Mouse (Mus musculus): ENCODE results near the gene Cops7b.

The Cops7b gene

GRCm38 (mm10) chr1:86598516-86598915, 15.8 kb downstream of the Cops7b start:
- DNase-seq (ENCODE audit: low spot score) = no peak

GRCm38 (mm10) chr1:86600117-86600516, 17.4 kb downstream of the Cops7b start:
- DNase-seq (ENCODE audit: low spot score) = no peak

DNA sequence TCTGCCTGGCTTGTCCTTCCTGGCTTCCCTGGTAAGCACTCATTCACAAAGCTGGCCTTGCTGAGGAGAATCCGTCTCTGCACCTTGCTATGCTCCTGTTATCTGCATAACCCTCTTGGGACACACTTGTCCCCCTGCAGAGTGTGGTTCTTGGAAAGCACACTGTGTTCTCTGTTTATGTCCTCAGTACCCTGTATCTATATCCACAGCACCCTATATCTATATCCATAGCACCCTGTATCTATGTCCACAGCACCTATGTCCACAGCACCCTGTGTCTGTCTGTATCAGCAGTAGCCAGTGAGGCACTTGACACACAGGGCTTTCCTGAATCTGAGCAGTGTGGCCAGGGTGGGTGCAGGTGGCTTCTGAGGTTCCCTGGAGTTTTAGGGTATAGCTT, 28.2 kb downstream of the Cops7b start:
- no peak for DNase-seq (ENCODE audit: low spot score)

- no peak for DNase-seq (ENCODE audit: low spot score)
Observed at GRCm38 (mm10) chr1:86612081-86612480, 29.4 kb downstream of the Cops7b start.

GRCm38 (mm10) chr1:86614269-86614668, 31.6 kb downstream of the Cops7b start:
- DNase-seq (ENCODE audit: low spot score) = no peak

- DNase-seq (ENCODE audit: low spot score) = peak; percentile 61
Observed at GRCm38 (mm10) chr1:86618454-86619125, 35.9 kb downstream of the Cops7b start.

DNA sequence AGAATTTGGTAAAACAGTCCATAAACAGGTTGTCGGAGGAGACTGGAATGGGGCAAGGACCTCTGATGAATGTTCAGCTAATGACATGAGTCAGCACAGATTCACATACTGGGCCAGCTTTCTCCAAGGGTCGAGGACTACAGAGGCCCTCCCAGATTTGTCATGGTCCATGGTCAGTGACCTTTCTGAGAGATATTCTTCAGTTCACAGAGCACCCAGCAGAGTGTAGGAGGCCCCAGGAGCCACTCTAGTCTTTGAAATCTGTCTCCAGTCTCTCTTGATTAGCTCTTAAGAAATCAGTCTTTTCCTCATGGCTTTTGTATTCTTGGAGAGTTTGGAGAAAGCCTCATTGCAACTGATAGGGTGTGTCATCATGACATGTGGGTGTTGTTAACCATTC, 39.6 kb downstream of the Cops7b start:
- no peak for DNase-seq (ENCODE audit: low spot score)

- no peak for DNase-seq (ENCODE audit: low spot score)
Observed at GRCm38 (mm10) chr1:86623001-86624000, 40.6 kb downstream of the Cops7b start.

GRCm38 (mm10) chr1:86628270-86628669, 45.6 kb downstream of the Cops7b start:
- DNase-seq (ENCODE audit: low spot score) = no peak

GRCm38 (mm10) chr1:86629936-86630335, 47.2 kb downstream of the Cops7b start:
- DNase-seq (ENCODE audit: low spot score) = no peak

- no peak for DNase-seq (ENCODE audit: low spot score)
Observed at GRCm38 (mm10) chr1:86630527-86630926, 47.8 kb downstream of the Cops7b start.

DNA sequence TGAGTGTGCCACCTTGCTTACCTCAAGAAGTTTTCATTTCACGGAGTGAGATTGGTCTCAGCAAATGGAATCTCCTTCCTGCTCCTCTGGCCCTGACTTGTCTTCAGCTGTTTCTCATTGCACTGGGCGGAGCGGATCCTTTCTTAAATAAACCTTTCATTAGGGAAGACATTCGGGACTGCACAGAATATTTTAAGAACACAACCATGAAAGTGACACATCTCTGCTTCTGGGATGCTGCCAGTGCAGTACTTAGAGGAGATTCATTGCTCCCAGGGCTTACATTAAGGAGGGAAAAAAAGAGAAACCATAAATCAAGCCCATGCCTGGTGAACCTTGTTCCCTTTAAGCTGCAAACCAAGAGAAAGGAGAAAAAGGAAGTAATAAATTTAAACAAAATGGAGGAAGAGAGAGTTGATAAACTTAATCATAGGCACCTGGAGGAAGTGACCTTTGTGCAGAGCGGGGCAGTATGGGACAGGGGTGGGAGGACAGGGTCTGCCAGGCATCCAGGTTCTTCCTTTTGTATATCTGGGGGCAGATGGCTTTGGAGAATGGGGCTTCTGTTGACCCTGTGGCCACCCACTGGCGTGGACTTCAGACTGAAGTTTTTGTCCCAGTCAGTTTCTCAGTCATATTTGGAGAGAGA, 50.2 kb downstream of the Cops7b start:
- DNase-seq (ENCODE audit: low spot score) = no peak

GRCm38 (mm10) chr1:86633434-86633833, 50.7 kb downstream of the Cops7b start:
- no peak for DNase-seq (ENCODE audit: low spot score)

- no peak for DNase-seq (ENCODE audit: low spot score)
Observed at GRCm38 (mm10) chr1:86633840-86634750, 51.4 kb downstream of the Cops7b start.

GRCm38 (mm10) chr1:86634751-86635359, 52.2 kb downstream of the Cops7b start:
- DNase-seq (ENCODE audit: low spot score) = no peak

DNA sequence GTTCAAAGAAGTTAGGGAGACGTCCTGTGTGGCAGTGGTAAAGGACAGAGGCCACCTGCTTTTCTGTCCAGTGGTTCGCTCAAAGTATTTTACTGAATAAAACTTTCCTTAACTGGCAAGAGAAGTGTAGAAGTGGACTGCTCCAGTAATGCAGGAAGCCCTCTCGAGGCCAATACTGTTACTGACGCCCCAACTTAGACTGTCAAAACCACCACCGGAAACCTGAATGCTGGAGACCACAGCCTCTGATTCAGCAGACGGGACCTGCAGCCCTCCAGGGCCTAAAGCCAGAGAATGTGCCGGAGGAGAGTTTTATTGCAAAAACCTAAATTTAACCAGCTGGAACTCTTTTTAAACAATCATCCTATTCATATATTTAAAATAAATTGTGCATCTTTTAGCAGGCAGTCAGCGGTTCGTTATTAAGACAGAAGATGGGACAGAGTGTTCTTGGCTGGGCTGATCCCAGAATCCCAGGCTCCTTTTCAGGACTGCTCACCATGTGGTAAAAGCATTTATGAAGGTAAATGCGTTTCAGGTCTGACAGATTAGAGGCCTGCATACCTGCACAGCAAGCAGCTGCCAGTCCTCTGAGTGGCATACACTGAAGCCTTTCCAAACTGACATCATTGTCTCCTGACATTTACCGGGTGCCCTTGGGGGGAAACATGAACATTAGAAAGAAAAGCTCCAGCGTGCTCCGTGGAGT, 60.6 kb downstream of the Cops7b start:
- DNase-seq (ENCODE audit: low spot score) = no peak

DNA sequence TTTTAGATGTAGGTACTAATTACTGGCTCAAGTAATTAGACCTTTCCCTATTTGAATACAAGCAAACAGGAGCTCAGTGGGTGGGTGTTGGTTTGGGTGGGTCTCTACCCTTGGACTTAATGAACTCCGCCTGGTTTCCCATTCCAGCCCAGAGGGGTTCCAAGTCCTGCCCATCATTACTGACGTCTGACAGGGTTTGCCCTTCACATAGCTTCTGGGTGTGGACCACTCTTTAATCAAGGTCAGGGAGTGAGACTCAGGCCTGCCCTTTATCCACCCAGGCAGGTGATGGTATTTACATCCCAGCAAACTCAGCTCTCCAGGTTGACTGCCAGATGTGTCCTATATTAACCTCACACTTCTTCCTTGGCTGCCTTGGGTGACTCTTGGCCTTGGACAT, 64.8 kb downstream of the Cops7b start:
- DNase-seq (ENCODE audit: low spot score) = no peak

- peak; percentile 82 for DNase-seq (ENCODE audit: low spot score)
Observed at GRCm38 (mm10) chr1:86650272-86650671, 67.6 kb downstream of the Cops7b start.

DNA sequence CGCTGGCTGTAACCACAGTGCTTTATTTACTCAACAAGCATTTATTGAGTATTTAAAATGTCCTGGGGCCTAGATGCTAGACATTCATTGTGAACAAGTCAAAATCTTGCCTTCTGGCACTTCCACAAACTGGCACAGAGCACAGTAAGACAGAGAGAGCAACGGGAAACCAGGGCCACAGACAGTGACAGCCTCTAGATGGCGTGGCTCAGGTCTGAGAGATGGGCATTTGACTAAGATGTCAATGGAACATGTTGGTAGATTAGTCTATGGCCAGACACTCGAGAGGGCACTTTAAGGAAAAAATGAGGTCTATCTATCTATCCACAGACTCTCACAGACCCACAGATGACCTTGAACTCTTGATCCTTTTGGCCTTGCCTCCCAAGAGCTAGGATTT, 70.0 kb downstream of the Cops7b start:
- no peak for DNase-seq (ENCODE audit: low spot score)

- no peak for DNase-seq (ENCODE audit: low spot score)
Observed at GRCm38 (mm10) chr1:86657071-86657470, 74.4 kb downstream of the Cops7b start.

Measured in urinary bladder, postnatal 25 days (tissue).